21 mouse cellular contexts compared by ENCODE assay signal in genomic region chr5:82664121-82664520, GRCm38 (mm10).
DNase-seq lines count a peak whose midpoint lies in the region; TF ChIP-seq lines count a peak whose summit lies in the region.
"Had no signal": no experiment of that assay in that cellular context is flagged by ENCODE, and none has a peak within 500 bp of the region (broad histone marks: within the 10 kb centered on the region; RNA-seq: fewer than 3 reads in every experiment).

No protein-coding gene starts in this region.

- no peaks in the 10 kb centered on the region for H3K36me3 ChIP-seq in kidney, adult 2 months (ENCODE audit: control insufficient read depth, insufficient read depth, low read length)
- H3K36me3 ChIP-seq: embryonic facial prominence, embryonic 10.5 days; embryonic facial prominence, embryonic 12.5 days; forebrain, embryonic 15.5 days; G1E had no signal

- WGBS in kidney, adult 2 months = 62% methylated on average over 1 of the region's 1 CpGs

- DNase-seq in kidney, adult 11 months = peak; percentile 21
- DNase-seq in kidney, postnatal 14 days = no peak
- peak; percentile 66 for DNase-seq in kidney, adult 2 months
- no peak for DNase-seq in kidney, postnatal 10 days
- peak; percentile 72 for DNase-seq in kidney, adult 9 months
- DNase-seq in kidney, postnatal 25 days = no peak
- DNase-seq: adrenal gland, adult 8-10 months; adrenal gland, postnatal 14 days; adrenal gland, postnatal 36 days; B cell, adult 2 months; cerebellum, adult 11-12 months; cerebellum, adult 2 months; cerebellum, adult 9-10 months; cerebellum, postnatal 25 days had no signal

- no peak for TF ChIP-seq CTCF in kidney, adult 2 months (conservative IDR thresholded peaks at IDR 0.05; ENCODE audit: insufficient read depth, insufficient read length, low read depth, low read length)

- peak overlapping the region; percentile 71; the same call in 1 of the 2 replicates for H3K27ac ChIP-seq in kidney, adult 2 months (ENCODE audit: insufficient read depth, low read depth, low read length)
- H3K27ac ChIP-seq: embryonic facial prominence, embryonic 10.5 days; embryonic facial prominence, embryonic 12.5 days; forebrain, embryonic 13.5 days; forebrain, embryonic 15.5 days had no signal

- TF ChIP-seq POLR2A in kidney, adult 2 months (IDR thresholded peaks at IDR 0.05; ENCODE audit: low read depth, low read length) = no peak

- H3K4me1 ChIP-seq in kidney, adult 2 months (ENCODE audit: control insufficient read depth, insufficient read depth, low read length) = peaks cover 4% of the 10 kb centered on the region; the same call in 1 of the 2 replicates
- H3K4me1 ChIP-seq: embryonic facial prominence, embryonic 10.5 days; embryonic facial prominence, embryonic 12.5 days; forebrain, embryonic 13.5 days; forebrain, embryonic 15.5 days had no signal

- no peak overlapping the region for H3K4me3 ChIP-seq in kidney, adult 2 months (ENCODE audit: insufficient read depth, low read depth, low read length)
- H3K4me3 ChIP-seq: embryonic facial prominence, embryonic 10.5 days; embryonic facial prominence, embryonic 12.5 days; forebrain, embryonic 13.5 days; forebrain, embryonic 15.5 days had no signal

- H3K27me3 ChIP-seq in kidney, adult 2 months (replicated peaks; ENCODE audit: control insufficient read depth, insufficient read depth, low read length) = no peaks in the 10 kb centered on the region
- H3K27me3 ChIP-seq: CH12.LX; embryonic facial prominence, embryonic 12.5 days; forebrain, embryonic 13.5 days; forebrain, embryonic 15.5 days; Patski had no signal

Comparison
In these comparisons a context has a peak if more than half of its experiments do, and no peak if none do; other contexts are left out.
1. DNase-seq: peak in kidney, adult 11 months (single experiment), kidney, adult 2 months (single experiment) and kidney, adult 9 months (single experiment); none in kidney, postnatal 14 days (single experiment), kidney, postnatal 10 days (single experiment) and kidney, postnatal 25 days (0 of 2).